Mouse (Mus musculus) embryonic fibroblast, embryonic 13.5 days (primary cell): Measurements from ENCODE around the gene Gm20388.

Experiments
- CTCF ChIP-seq: IDR thresholded peaks from 2 replicates; pipeline ENCODE4 v1.5.1; 2011; ENCODE audit warnings: mild to moderate bottlenecking, control low read depth, low read length, moderate library complexity, borderline replicate concordance; ENCODE audit not compliant: insufficient read depth
- POLR2A ChIP-seq: IDR thresholded peaks from 2 replicates; pipeline ENCODE4 v1.6.1; 2011; ENCODE audit warnings: low read depth, mild to moderate bottlenecking, control low read depth, low read length, moderate library complexity

- TF ChIP-seq CTCF (no peak), POLR2A (no peak)
These were observed 242.0 kb downstream of the Gm20388 start for GRCm38 (mm10) chr8:120152636-120153035.
